Mouse (Mus musculus) kidney, adult 2 months (tissue): ENCODE data around the gene Dynlt1b. TPM values are rescaled to one million over a fixed set of nuclear protein-coding genes. Genes with fewer than 3 reads are reported as not detected.
A peak's percentile ranks its signal among the peaks of the same experiment; 100 is the strongest.
"Not testable (repeated sequence)": the region's sequence is repeated elsewhere in the genome, so short reads cannot be mapped to it uniquely, and the experiment has no call there.

Source experiments
- DNase-seq: peaks from one replicate; pipeline ENCODE4 v3.0.0; 2021
- H3K27ac ChIP-seq: fragments of 200-500 bp; 2 replicates; pipeline ENCODE4 v1.5.1; 2012; ENCODE audit warnings: low read depth, low read length, control low read depth, inconsistent platforms; ENCODE audit not compliant: insufficient read depth
- H3K27me3 ChIP-seq: fragments of 200-500 bp; replicated peaks from 2 replicates; pipeline ENCODE4 v1.6.1; 2012; ENCODE audit warnings: mild to moderate bottlenecking, moderate library complexity, low read length, inconsistent platforms; ENCODE audit not compliant: control insufficient read depth, insufficient read depth
- H3K36me3 ChIP-seq: fragments of 200-500 bp; 2 replicates; pipeline ENCODE4 v1.6.1; 2012; ENCODE audit warnings: mild to moderate bottlenecking, moderate library complexity, low read length, inconsistent platforms; ENCODE audit not compliant: control insufficient read depth, insufficient read depth
- H3K4me1 ChIP-seq: fragments of 200-500 bp; 2 replicates; pipeline ENCODE4 v1.6.1; 2011; ENCODE audit warnings: low read length; ENCODE audit not compliant: control insufficient read depth, insufficient read depth
- H3K4me3 ChIP-seq: fragments of 200-500 bp; 2 replicates; pipeline ENCODE4 v1.5.1; 2011; ENCODE audit warnings: mild to moderate bottlenecking, low read depth, low read length, control low read depth; ENCODE audit not compliant: insufficient read depth
- WGBS: fragments of 180-500 bp; shearing (Covaris S2); methylation state at CpG from one replicate; pipeline ENCODE4 v1.1.7; 2018; 5-methylcytosine and 5-hydroxymethylcytosine counted together
- polyA plus RNA-seq: library from polyadenylated mRNA; depleted of rRNA; stranded (reverse); fragments of >200 nt; gene quantifications from 2 replicates; pipeline ENCODE4 v1.2.3, GENCODE M21; 2012

Dynlt1b gene
- polyA plus RNA-seq, 1 experiment: 213 TPM

DNA sequence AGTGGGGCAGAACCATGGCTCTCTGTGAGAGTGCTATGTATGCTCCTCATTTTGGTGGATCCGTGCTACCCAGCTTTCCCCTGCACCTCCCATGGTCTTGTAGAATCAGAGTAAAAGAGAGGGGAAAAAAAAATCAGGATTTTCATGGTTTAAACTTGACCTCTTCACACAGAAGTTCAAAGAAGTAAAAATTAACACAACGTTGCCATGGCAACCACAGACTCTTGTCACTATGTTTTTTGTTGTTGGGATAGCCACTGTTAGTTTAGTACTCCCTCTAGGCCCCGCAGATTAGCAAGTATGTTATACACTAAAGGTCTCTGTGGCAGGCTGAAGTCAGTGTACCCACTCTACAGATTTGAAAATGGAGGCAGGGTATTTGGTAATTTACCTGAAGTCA, 4.6 kb upstream of the Dynlt1b start:
- H3K36me3 ChIP-seq, DNase-seq, H3K27ac ChIP-seq, H3K4me1 ChIP-seq, H3K4me3 ChIP-seq, H3K27me3 ChIP-seq: not testable (repeated sequence)
- WGBS: 70% methylated on average over 3 of the region's 3 CpGs

DNA sequence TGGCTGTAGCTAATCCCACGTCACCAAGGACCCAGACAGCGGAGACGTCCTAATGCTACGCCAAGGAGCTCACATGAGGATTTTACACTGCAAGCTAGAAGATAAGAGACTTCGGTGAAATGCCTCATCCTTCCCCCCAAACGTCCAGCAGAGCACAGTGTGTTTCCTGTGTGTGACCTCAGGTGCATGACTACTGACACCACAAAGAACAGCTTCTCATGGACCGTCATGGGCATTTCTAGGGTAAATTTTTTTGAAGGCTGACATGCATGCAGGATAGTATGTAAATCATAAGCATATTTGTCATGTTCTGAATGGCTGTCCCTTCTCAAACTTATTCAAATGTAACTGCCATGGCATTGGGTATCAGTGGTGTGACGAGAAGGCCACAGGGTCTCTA, 3.0 kb upstream of the Dynlt1b start:
- not testable (repeated sequence) for H3K4me1 ChIP-seq, H3K27ac ChIP-seq, DNase-seq, H3K4me3 ChIP-seq, H3K36me3 ChIP-seq, H3K27me3 ChIP-seq
- 76% methylated on average over 6 of the region's 8 CpGs for WGBS

DNA sequence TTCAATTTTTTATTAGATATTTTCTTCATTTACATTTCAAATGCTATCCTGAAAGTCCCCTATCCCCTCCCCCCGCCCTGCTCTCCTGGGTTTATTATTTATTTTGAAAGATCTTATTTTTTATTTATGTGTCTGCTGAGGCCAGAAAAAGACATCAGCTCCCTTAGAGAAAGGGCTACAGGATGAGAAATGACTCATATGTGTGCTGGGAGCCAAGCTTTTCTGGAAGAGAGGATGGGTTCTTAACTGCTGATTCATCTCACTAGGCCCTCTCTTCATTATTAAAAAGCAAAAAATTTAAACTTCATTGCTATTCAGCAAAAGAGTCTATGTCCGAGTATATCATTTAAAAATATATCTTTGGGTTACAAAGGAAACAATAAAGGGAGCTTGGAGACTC, 986 bp upstream of the Dynlt1b start:
- not testable (repeated sequence) for H3K36me3 ChIP-seq, H3K27me3 ChIP-seq, H3K4me1 ChIP-seq, DNase-seq, H3K4me3 ChIP-seq, H3K27ac ChIP-seq
- 77% methylated on average over 2 of the region's 2 CpGs for WGBS

DNA sequence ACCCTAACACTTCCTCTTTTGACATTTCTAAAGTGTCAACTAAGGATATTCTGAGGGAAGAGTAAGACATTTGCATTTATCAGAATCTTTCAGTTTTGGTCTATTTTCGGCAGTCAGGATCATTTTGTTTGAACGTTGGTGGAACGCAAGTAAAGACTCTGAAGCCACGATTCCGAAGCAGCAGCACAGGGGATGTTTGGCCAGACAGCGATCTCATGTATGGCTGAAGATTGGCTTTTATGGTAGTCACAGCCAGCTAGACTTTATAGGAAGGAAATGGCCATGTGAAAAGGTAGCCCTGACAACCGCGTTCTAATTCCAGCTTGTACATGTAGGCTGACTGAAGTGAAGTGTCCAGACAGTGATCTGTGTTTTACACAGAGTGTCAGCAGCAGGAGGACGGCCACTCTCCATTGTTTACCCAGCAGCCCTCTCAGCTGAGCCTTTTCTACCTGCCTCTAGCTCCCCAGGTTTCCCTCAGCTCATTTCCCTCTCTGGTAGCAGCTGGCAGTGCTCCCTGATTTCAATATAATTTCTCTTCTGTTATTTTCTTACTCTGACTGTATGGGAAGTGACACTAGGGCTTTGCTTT, 594 bp downstream of the Dynlt1b start:
- H3K36me3 ChIP-seq, H3K4me1 ChIP-seq, DNase-seq, H3K27me3 ChIP-seq, H3K27ac ChIP-seq: not testable (repeated sequence)
- whole genome bisulfite sequencing: 2% methylated on average over 9 of the region's 9 CpGs
- peak overlapping the region; percentile 49 for H3K4me3 ChIP-seq

DNA sequence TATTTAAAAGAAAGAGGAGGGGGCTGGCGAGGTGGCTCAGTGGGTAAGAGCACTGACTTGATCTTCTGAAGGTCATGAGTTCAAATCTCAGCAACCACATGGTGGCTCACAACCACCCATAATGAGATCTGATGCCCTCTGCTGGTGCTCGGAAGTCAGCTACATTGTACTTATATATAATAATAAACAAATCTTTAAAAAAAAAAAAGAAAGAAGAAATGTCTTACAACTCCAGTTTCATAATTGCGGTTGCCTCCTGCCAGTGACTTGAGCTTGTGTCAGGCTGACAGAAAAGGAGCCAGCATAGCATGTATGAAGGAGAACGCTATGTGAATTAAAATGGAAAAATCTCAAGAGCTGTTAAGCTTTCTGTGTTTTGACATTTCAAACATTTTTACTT, 2.5 kb downstream of the Dynlt1b start:
- H3K4me3 ChIP-seq, H3K4me1 ChIP-seq: not testable (repeated sequence)

DNA sequence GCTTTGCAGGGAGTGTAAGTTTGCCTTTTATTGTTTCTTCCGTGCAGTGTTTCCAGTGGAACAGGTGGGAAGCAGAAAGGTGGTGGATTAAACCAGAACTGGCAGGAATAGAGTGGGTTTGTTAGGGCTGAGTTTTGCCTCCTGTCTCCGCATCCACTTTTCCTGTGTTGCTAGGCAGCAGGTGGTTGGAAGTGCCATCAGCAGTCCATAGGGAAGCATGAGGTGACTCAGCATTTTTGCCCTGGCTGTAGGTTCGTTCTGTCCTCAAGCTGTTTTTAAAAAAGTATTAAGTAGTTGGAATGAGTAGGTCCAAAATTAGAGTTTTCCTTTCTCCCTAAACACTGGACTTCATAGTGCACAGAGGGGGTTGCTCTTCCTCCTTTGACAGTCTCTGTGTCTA, 3.8 kb downstream of the Dynlt1b start:
- peak; percentile 26 for DNase-seq
- not testable (repeated sequence) for H3K4me1 ChIP-seq, H3K27me3 ChIP-seq, H3K4me3 ChIP-seq, H3K27ac ChIP-seq, H3K36me3 ChIP-seq
- WGBS: 57% methylated on average over 3 of the region's 3 CpGs

More for the DNA sequence above, 2.5 kb downstream of the Dynlt1b start:
- H3K36me3 ChIP-seq, H3K27me3 ChIP-seq, H3K27ac ChIP-seq, DNase-seq: not testable (repeated sequence)
- 97% methylated on average over 3 of the region's 4 CpGs for WGBS

DNA sequence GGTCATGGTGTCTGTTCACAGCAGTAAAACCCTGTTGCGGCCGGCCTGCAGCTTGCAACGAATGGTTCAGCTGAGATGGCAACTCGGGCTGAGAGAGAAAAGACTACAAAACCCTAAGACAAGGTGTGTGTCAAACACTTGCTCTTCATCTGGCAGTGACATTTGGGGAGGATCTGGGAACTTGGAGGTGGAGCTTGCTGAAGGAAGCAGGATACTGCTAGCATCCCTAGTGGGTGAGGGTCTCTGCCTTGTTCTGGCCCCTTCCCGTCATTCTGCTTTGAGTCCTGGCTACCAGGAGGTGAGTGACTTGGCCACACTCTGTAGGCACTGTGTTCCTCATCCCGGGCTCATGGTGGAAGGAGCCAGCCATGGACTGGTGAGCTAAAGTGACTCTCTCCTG, 8.2 kb downstream of the Dynlt1b start:
- not testable (repeated sequence) for H3K4me3 ChIP-seq, H3K27ac ChIP-seq, DNase-seq, H3K36me3 ChIP-seq, H3K4me1 ChIP-seq, H3K27me3 ChIP-seq
- 84% methylated on average over 6 of the region's 6 CpGs for WGBS

DNA sequence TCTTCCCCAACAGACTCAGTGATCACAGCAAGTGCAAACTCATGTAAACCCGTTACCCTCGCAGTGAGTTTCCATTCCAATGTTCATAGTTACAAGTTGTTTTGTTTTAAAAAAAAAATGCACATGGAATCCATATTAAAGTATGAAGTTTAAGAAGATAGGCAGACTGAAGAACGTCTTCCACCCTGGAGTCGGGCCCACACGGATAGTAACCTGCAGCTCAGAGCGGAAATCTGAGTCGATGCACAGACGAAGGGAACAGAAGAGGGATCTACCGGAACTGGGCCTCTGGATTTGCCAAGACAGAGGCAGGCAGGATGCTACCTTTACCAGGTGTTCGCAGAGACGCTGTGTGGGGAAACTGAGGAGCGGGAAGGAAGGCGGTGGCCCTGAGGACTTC, 10.0 kb downstream of the Dynlt1b start:
- DNase-seq, H3K27me3 ChIP-seq, H3K4me3 ChIP-seq, H3K4me1 ChIP-seq, H3K27ac ChIP-seq, H3K36me3 ChIP-seq: not testable (repeated sequence)
- WGBS: 93% methylated on average over 11 of the region's 13 CpGs

DNA sequence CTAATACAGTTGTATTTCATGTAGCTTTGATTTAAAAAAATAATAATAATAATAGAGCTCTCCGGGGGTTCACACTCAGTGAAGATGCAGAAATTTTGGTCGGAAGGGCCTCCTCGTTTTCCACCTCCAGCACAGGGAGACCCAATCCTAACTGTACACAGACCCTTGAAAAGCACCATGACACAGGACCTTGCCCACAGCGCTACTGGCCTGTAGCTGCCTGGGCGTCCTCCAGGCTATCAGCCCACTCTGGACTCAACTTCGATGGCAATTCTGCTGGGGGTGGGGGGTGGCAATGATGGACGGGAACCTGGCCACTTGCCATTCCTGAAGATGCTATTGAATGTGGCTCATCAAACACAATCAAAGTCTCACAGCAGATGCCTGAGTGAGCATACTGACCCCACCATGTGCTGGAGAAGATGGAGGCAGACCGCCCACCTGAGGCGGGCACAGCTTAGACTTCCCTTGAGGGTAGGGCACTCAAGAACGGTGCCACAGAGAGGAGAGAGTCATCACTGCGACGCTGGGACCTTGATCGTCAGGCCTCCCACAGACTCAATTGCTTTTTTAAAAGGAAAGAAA, 10.7 kb downstream of the Dynlt1b start:
- not testable (repeated sequence) for H3K4me1 ChIP-seq, H3K36me3 ChIP-seq, H3K27me3 ChIP-seq, H3K4me3 ChIP-seq, DNase-seq, H3K27ac ChIP-seq
- WGBS: 91% methylated on average over 13 of the region's 13 CpGs

DNA sequence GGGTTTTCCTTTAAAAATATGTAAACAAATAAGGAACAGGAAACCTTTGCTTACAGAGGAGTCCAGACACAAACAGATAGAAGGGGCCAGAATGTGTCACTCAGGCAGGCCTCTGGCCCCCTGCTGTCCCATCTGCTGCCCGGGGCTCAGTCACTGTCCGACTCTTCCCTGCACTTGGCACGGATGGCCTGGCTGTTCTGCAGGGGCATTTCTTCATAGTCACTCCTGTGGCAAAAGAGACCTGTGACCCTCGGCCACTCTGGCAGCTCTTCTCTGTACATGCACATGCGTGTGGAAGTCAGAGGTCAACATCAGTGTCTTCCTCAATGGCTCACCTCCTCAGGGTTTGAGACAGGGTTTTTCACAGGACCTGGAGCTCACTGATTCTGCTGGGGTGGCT, 11.3 kb downstream of the Dynlt1b start:
- not testable (repeated sequence) for H3K27ac ChIP-seq, H3K27me3 ChIP-seq, H3K36me3 ChIP-seq, H3K4me3 ChIP-seq, H3K4me1 ChIP-seq, DNase-seq
- 94% methylated on average over 5 of the region's 5 CpGs for whole genome bisulfite sequencing

DNA sequence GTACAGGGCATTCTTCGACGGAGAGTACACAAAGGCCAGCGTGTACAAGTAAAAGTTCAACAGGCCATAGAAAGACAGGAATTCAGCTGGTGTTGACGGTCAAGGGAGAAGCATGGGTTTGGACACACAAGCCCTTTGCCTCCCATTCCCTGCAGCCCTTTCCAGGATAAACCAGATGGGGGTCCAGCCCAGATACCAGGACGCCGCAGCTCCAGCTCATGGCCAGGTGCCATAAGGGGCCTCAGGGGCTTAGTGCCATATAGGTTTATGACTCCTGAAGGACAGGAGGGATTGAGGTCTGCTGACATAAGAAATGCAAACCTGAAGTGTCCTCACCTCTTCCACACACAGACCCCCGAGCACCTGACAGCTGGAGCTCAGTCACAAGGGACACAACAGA, 12.6 kb downstream of the Dynlt1b start:
- not testable (repeated sequence) for H3K27me3 ChIP-seq, H3K4me3 ChIP-seq, H3K27ac ChIP-seq, DNase-seq, H3K36me3 ChIP-seq, H3K4me1 ChIP-seq
- 90% methylated on average over 7 of the region's 7 CpGs for WGBS
